ENCODE assay signal across 16 mouse cellular contexts in the genomic region with DNA sequence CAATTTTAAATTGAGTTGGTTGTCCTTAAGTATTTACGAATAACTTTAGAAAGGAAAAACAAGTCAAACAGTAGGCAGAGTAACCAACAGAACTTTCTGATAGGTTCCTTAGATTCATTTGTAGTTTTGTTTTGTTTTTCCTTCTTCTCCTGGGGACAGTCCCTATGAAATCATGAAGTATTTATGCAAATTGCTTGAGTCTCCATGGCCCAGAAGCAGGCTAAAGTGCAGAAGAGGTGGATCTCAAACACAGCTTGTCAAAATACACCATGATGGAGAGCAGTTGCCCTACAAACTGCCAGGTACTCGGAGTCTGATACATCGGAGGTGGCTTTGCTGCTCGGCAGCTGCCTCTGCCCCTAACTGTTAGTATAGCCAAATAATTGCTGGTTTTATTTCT.
"Had no signal": no experiment of that assay in that cellular context is flagged by ENCODE, and none has a peak within 500 bp of the region (broad histone marks: within the 10 kb centered on the region; RNA-seq: fewer than 3 reads in every experiment).

No protein-coding gene starts in this region.

- H3K4me1 ChIP-seq: limb, embryonic 10.5 days; limb, embryonic 13.5 days; liver, embryonic 13.5 days had no signal

- H3K36me3 ChIP-seq: limb, embryonic 10.5 days; limb, embryonic 13.5 days; liver, embryonic 13.5 days had no signal

- DNase-seq: kidney, adult 9 months; kidney, postnatal 14 days; kidney, postnatal 4 days; liver; liver, embryonic 13.5 days; lung, embryonic 14.5 days; lung, postnatal 14 days; lung, postnatal 4 days; midbrain, embryonic 14.5 days; thymus, adult 2 months; thymus, postnatal 14 days; thymus, postnatal 4 days had no signal

- H3K27me3 ChIP-seq: limb, embryonic 13.5 days; liver, embryonic 13.5 days had no signal

- H3K27ac ChIP-seq: limb, embryonic 10.5 days; limb, embryonic 13.5 days; liver, embryonic 13.5 days; stomach, postnatal 0 days had no signal

- H3K9ac ChIP-seq: limb, embryonic 13.5 days; liver, embryonic 13.5 days; lung, embryonic 14.5 days had no signal

- H3K4me2 ChIP-seq: limb, embryonic 13.5 days; liver, embryonic 13.5 days; lung, embryonic 14.5 days; midbrain, embryonic 11.5 days had no signal

- H3K4me3 ChIP-seq: limb, embryonic 10.5 days; limb, embryonic 13.5 days; liver, embryonic 13.5 days had no signal

- H3K9me3 ChIP-seq: limb, embryonic 10.5 days; limb, embryonic 13.5 days; liver, embryonic 13.5 days had no signal
